8 mouse cellular contexts compared by ENCODE assay signal in the genomic region with DNA sequence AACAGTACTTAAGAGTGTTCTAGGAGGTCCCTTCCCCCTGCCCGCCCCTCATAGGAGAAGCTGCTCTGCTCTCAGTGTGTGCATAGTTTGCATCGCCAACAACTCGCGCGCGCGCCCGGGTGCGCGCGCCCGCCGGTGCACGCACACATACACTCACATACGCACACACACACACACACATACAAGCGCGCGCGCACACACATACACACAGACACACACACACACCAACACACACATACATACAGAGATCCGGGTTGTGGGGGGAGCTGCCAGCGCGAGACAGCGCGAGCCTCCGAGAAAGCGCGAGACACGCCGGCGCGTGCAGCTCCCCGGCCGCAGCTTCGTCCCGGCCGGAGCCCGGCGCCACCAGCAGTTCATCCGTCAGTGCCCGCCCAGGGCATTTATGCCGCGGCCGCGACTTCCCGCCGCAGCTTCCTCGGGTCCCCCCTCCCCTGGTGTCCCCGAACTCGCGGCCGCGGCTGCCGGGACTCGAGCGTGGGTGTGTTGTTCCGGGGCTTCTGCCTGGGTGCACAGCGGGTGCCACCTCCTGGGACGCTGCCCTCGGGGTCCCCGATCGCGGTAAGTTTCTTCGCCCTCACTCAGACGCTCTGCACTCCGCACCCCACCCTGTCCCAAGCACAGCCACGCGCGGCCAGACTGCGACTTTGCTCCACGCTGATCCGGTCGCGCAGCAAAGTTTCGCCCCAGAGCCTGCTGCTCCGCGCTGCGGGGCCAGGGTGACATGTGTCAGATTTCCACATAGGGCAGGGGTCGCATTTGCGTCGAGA. TPM values are rescaled to one million over a fixed set of nuclear protein-coding genes. Genes with fewer than 3 reads are reported as not detected.
DNase-seq lines count a peak whose midpoint lies in the region; ATAC-seq and TF ChIP-seq lines count a peak whose summit lies in the region.

A gene (plus strand): TSS at position 167 of the 788 bp plus-strand sequence.

- no peaks in the 10 kb centered on the region for H3K9me3 ChIP-seq in ES-E14 (ENCODE audit: control insufficient read depth, insufficient read depth, low read depth, low read length)
- no peaks in the 10 kb centered on the region for H3K9me3 ChIP-seq in embryonic facial prominence, embryonic 11.5 days (replicated peaks; ENCODE audit: control insufficient read depth, low read length)
- no peaks in the 10 kb centered on the region for H3K9me3 ChIP-seq in heart, embryonic 10.5 days
- H3K9me3 ChIP-seq in kidney, embryonic 15.5 days (replicated peaks): no peaks in the 10 kb centered on the region
- no peaks in the 10 kb centered on the region for H3K9me3 ChIP-seq in lung, embryonic 15.5 days

- no peak within 1 kb of the TSS for H3K27ac ChIP-seq in ES-E14 (ENCODE audit: insufficient read depth, low read depth, low read length, poor library complexity, severe bottlenecking)
- peak within 1 kb of the TSS; percentile 88 for H3K27ac ChIP-seq in embryonic facial prominence, embryonic 11.5 days (replicated peaks; ENCODE audit: low read depth, low read length)
- peak within 1 kb of the TSS; percentile 83 for H3K27ac ChIP-seq in heart, embryonic 10.5 days
- no peak within 1 kb of the TSS; the same call in 1 of the 2 replicates for H3K27ac ChIP-seq in kidney, embryonic 15.5 days
- peak within 1 kb of the TSS; percentile 98 for H3K27ac ChIP-seq in lung, embryonic 15.5 days

- in situ Hi-C loops in ES-E14 (cut with MboI; ENCODE audit: low sequenced_read_pairs in 2 of 2, unreplicated experiment in 2 of 2): no loop called here

- peak; percentile 44 for DNase-seq in CD4-positive helper T cell, adult 2 months (ENCODE audit: low read depth, low spot score)
- DNase-seq in ES-E14 (ENCODE audit: low read depth, low spot score): no peak
- DNase-seq in embryonic facial prominence, embryonic 11.5 days (ENCODE audit: low spot score): peak; percentile 83
- peak; percentile 81 for DNase-seq in heart, embryonic 10.5 days (ENCODE audit: low spot score)
- peak; percentile 58 for DNase-seq in retina, postnatal 7 days (ENCODE audit: low read depth, low spot score)
- DNase-seq in c-Kit-positive CD71-positive TER-119-positive erythroid progenitor cells, embryonic 14.5 days (ENCODE audit: low spot score): no peak

- peak within 1 kb of the TSS; percentile 88 for H3K4me2 ChIP-seq in embryonic facial prominence, embryonic 11.5 days (ENCODE audit: low read depth, low read length)
- H3K4me2 ChIP-seq in kidney, embryonic 15.5 days: peak within 1 kb of the TSS; percentile 96
- peak within 1 kb of the TSS; percentile 88 for H3K4me2 ChIP-seq in lung, embryonic 15.5 days

- peak within 1 kb of the TSS; percentile 71 to 72 for H3K4me3 ChIP-seq in ES-E14 (ENCODE audit: insufficient read depth in 1 of 2, low read depth in 1 of 2, low read length in 2 of 2, poor library complexity in 1 of 2, severe bottlenecking in 1 of 2)
- peak within 1 kb of the TSS; percentile 78 for H3K4me3 ChIP-seq in embryonic facial prominence, embryonic 11.5 days (ENCODE audit: low read depth, low read length)
- peak within 1 kb of the TSS; percentile 67 for H3K4me3 ChIP-seq in heart, embryonic 10.5 days
- H3K4me3 ChIP-seq in kidney, embryonic 15.5 days (replicated peaks): peak within 1 kb of the TSS; percentile 65
- peak within 1 kb of the TSS; percentile 78 for H3K4me3 ChIP-seq in lung, embryonic 15.5 days

- ATAC-seq in embryonic facial prominence, embryonic 11.5 days (replicated peaks; ENCODE audit: insufficient number of reproducible peaks, low FRiP score, low TSS enrichment, low read depth): peak; percentile 75
- ATAC-seq in kidney, embryonic 15.5 days (replicated peaks; ENCODE audit: low FRiP score): peak; percentile 71
- ATAC-seq in lung, embryonic 15.5 days (ENCODE audit: borderline replicate concordance, extremely low read depth, low FRiP score, low TSS enrichment): peak; percentile 85

- peaks cover 0 to 3% of the 10 kb centered on the region in 2 experiments; a peak in 1 of 4 replicates for H3K4me1 ChIP-seq in ES-E14 (ENCODE audit: control insufficient read depth in 2 of 2, insufficient read depth in 2 of 2, low read length in 2 of 2, poor library complexity in 1 of 2)
- peaks cover 2% of the 10 kb centered on the region; the same call in 1 of the 2 replicates for H3K4me1 ChIP-seq in embryonic facial prominence, embryonic 11.5 days (ENCODE audit: control insufficient read depth, insufficient read depth, low read length)
- H3K4me1 ChIP-seq in heart, embryonic 10.5 days: peaks cover 17% of the 10 kb centered on the region
- H3K4me1 ChIP-seq in kidney, embryonic 15.5 days: peaks cover 43% of the 10 kb centered on the region
- H3K4me1 ChIP-seq in lung, embryonic 15.5 days: peaks cover 30% of the 10 kb centered on the region

- under 1% methylated on average over 74 of the region's 80 CpGs for WGBS in embryonic facial prominence, embryonic 11.5 days
- under 1% methylated on average over 80 of the region's 80 CpGs for WGBS in heart, embryonic 10.5 days
- WGBS in kidney, embryonic 15.5 days: under 1% methylated on average over 80 of the region's 80 CpGs
- WGBS in lung, embryonic 15.5 days: under 1% methylated on average over 80 of the region's 80 CpGs

- peak within 1 kb of the TSS; percentile 47; the same call in 1 of the 2 replicates for H3K9ac ChIP-seq in ES-E14 (ENCODE audit: insufficient read depth, low read depth, low read length, poor library complexity, severe bottlenecking)
- peak within 1 kb of the TSS; percentile 87 for H3K9ac ChIP-seq in embryonic facial prominence, embryonic 11.5 days (replicated peaks; ENCODE audit: low read length)
- peak within 1 kb of the TSS; percentile 43 for H3K9ac ChIP-seq in kidney, embryonic 15.5 days
- H3K9ac ChIP-seq in lung, embryonic 15.5 days: peak within 1 kb of the TSS; percentile 85

- no peaks in the 10 kb centered on the region for H3K27me3 ChIP-seq in embryonic facial prominence, embryonic 11.5 days (ENCODE audit: control insufficient read depth, insufficient read depth, low read length)
- H3K27me3 ChIP-seq in heart, embryonic 10.5 days (ENCODE audit: insufficient read depth, poor library complexity, severe bottlenecking): peaks cover 7% of the 10 kb centered on the region
- H3K27me3 ChIP-seq in kidney, embryonic 15.5 days: peaks cover 54% of the 10 kb centered on the region
- H3K27me3 ChIP-seq in lung, embryonic 15.5 days: no peaks in the 10 kb centered on the region; the same call in 1 of the 2 replicates

- no peaks in the 10 kb centered on the region for H3K36me3 ChIP-seq in ES-E14 (ENCODE audit: control insufficient read depth, insufficient read depth, low read length, poor library complexity, severe bottlenecking)
- no peaks in the 10 kb centered on the region for H3K36me3 ChIP-seq in embryonic facial prominence, embryonic 11.5 days (replicated peaks; ENCODE audit: control insufficient read depth, insufficient read depth, low read depth, low read length)
- no peaks in the 10 kb centered on the region for H3K36me3 ChIP-seq in heart, embryonic 10.5 days
- no peaks in the 10 kb centered on the region for H3K36me3 ChIP-seq in kidney, embryonic 15.5 days
- no peaks in the 10 kb centered on the region for H3K36me3 ChIP-seq in lung, embryonic 15.5 days

TF ChIP-seq in ES-E14, 5 proteins besides CTCF, POLR2A, EP300 and RAD21:
- TF ChIP-seq HCFC1 (IDR thresholded peaks at IDR 0.05; ENCODE audit: borderline replicate concordance, insufficient read depth, low read length): no peak
- TF ChIP-seq MAFK (IDR thresholded peaks at IDR 0.05; ENCODE audit: insufficient read depth, low read depth, low read length): no peak
- no peak for TF ChIP-seq ZC3H11A (IDR thresholded peaks at IDR 0.05; ENCODE audit: borderline replicate concordance, low read depth, low read length)
- peak; percentile 65 for TF ChIP-seq CHD2 (IDR thresholded peaks at IDR 0.05; ENCODE audit: low read depth, low read length)

RNA-seq across cellular contexts. Expression of the gene that starts here (rescaled TPM):
- 0.09 TPM in 1 of 2 replicates, not detected in the other for total RNA-seq in ES-E14 (2012; rRNA removed)
- polyA plus RNA-seq in embryonic facial prominence, embryonic 11.5 days (2014; fragmentation: Nextera tagmentation; extraction: Ambion mirVana): 46.2 and 50.1 TPM in 2 replicates
- polyA plus RNA-seq in heart, embryonic 10.5 days (2016; fragmentation: Nextera tagmentation; extraction: Ambion mirVana): 7.3 and 16.7 TPM in 2 replicates
- 6.4 and 8.3 TPM in 2 replicates for polyA plus RNA-seq in kidney, embryonic 15.5 days (2015; fragmentation: Nextera tagmentation; extraction: Ambion mirVana)
- polyA plus RNA-seq in lung, embryonic 15.5 days (2015; fragmentation: Nextera tagmentation; extraction: Ambion mirVana): 71.4 and 87.5 TPM in 2 replicates

Comparison
In these comparisons a context has a peak if more than half of its experiments do, and no peak if none do; other contexts are left out.
1. DNase-seq: peak in CD4-positive helper T cell, adult 2 months (single experiment), embryonic facial prominence, embryonic 11.5 days (single experiment), heart, embryonic 10.5 days (single experiment) and retina, postnatal 7 days (single experiment); none in ES-E14 (single experiment) and c-Kit-positive CD71-positive TER-119-positive erythroid progenitor cells, embryonic 14.5 days (single experiment).
2. H3K27ac ChIP-seq: peak in embryonic facial prominence, embryonic 11.5 days (single experiment), heart, embryonic 10.5 days (single experiment) and lung, embryonic 15.5 days (single experiment); none in ES-E14 (single experiment) and kidney, embryonic 15.5 days (single experiment).
3. Peak in every context shown above with its lines, with median percentiles within 50 percentile points of each other: H3K4me3 ChIP-seq, H3K9ac ChIP-seq, ATAC-seq and H3K4me2 ChIP-seq.